Mouse (Mus musculus): ENCODE results near the gene Catsperg1.
"Not testable (repeated sequence)": the region's sequence is repeated elsewhere in the genome, so short reads cannot be mapped to it uniquely, and the experiment has no call there.

Catsperg1 gene

DNA sequence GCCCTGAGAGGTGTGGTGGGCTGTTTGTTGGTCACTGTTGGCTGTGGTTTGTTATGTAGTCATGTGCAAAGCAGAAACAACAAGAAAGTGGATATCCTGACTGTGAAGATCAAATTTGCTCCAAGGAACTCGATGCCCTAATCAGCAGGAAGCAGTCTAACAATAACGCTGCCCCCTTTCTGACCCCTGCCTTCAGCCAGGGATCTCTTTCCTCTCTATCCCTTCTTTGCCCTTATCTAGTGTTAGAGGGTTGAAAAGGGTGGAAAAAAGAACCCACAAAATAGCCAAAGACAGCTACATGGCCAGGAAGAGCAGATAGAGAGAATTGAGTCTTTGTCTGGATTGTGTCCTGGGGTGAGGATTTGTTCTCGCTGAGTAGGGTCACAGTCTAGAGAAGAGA lies 16.7 kb upstream of the Catsperg1 start:
- no peak for DNase-seq (ENCODE audit: low spot score)

DNA sequence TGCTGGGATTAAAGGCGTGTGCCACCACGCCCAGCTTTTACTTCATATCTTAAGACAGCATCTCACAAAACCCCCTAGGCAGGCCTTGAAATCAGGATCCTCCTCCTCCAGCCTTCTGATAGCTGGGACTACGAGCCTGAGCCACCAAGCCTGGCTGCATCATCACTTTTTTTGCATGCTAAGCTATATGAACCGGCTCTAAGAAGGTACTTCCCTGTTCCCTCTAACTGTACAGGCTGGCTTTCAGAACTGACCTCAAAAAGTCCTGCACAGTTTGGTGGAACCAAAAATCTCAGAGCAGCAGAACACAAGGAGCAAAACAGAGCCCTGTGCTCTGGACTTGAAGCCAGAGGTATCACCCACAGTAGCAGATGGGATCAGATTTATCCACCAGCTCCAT lies 14.4 kb upstream of the Catsperg1 start:
- DNase-seq (ENCODE audit: low spot score): no peak

DNA sequence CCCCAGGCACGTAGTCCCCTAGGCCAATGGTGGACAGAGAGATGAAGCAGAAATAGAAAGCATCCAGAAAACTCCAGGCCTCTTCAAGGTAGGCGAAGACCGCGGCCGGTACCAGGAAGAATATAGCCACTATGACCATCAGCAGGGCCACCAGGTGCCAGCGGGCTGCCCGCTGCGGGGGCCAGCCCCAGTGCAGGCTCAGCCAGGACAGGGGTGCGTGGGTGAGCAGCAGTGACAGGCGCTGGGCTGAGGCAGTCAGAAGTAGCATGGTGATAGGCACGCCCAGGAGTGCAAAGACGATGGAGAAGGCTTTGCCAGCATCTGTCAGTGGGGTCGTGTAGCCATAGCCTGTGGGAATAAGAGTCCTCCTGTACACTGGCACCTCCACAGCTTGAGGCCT lies 11.7 kb upstream of the Catsperg1 start:
- no peak for DNase-seq (ENCODE audit: low spot score)

DNA sequence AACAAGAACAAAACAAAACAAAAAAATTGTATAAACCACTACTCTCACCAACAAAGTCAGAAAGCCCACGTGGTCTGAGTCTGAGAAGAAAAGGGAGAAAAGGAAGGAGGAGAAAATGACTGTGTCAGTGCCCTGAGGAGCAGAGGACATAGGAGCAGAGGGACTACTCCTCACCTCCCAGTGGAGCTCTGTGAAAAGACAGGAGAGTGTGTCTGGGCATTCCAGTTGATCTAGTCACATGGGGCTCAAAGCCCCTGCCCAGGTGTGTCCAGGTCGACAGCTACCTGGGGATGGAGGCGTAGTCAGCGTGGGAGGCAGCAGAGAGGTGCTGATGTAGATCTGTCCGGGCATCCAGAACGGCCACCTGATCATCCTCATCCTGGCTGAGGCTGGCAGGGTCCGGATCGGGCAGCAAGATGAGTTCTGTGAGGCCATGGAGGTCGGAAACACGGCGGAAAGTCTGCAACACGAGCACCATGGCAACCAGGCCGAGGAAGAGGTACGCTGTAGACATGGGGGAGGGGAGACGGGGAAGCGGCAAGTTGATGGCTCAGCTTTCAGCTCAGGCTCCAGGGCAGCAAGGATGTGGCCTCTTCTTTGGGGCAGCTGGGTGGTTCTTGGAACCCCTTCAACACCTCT lies 11.0 kb upstream of the Catsperg1 start:
- DNase-seq (ENCODE audit: low spot score): no peak

DNA sequence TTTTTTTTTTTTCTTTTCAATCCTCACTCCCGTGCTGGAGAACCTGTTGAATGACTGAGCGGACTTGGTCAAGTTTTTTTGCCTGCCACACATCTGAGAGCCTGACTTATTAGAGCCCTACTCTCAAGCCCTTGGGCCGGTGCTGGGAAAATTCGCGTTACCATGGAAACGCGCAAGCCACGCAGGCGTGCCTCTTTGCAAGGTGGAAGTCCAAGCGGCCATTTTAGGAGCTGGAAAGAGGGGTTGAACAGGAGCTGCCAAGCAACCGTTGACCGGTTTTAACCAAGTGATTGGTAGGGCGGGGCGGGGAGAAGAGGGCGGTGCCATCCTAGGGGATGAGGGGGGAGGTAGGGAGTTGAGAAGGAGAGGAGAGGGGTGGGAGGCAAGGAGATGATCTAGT lies 1.0 kb upstream of the Catsperg1 start:
- DNase-seq (ENCODE audit: low spot score): no peak

DNA sequence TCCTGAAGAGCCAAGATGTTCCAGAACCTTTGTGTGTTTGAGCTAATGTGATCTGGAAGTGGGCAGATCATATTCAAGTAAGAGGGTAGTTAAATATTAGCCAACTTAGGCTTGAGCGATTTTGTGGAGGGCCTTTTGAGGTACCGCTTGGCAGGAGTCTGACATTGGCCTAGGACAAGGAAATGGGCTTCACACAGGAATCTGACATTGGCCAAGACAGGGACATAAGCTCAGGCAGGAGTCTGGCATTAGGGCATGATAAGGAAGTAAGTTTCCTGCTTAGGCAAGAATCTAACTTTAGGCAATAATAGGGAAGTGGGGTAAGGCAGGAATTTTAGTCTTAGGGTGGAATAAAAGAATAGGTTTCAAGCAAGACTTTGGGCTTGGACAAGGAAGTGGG lies 401 bp upstream of the Catsperg1 start:
- no peak for DNase-seq (ENCODE audit: low spot score)

DNA sequence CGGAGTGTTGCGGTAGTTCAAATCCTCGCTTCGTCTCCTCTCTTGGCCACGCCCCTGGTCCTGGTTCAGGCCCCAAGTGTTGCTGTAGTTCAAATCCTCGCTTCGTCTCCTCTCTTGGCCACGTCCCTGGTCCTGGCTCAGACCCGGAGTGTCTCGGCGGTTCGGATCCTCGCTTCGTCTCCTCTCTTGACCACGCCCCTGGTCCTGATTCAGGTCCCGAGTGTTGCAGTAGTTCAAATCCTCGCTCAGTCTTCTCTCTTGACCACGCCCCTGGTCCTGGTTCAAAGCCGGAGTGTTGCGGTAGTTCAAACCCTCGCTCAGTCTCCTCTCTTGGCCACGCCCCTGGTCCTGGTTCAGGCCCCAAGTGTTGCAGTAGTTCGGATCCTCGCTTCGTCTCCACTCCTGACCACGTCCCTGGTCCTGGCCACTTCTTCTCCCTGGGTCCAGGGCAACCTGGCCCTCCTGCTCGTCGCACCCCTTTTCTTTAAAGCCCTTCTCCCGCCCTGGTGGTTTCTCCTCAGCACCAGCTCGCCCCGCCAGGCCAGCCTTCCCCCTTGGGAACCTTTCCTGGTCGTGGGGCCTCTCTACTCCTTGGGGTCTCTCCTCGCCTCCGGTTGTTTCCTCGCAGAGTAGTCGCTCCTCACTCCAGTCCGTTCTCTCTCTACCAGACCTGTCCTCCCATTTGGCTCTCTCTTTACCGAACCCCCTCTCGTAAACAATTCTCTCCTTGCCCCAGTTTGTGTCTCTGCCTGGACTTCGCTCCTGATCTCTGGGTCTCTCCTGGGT lies 867 bp downstream of the Catsperg1 start:
- DNase-seq (ENCODE audit: low spot score): not testable (repeated sequence)

DNA sequence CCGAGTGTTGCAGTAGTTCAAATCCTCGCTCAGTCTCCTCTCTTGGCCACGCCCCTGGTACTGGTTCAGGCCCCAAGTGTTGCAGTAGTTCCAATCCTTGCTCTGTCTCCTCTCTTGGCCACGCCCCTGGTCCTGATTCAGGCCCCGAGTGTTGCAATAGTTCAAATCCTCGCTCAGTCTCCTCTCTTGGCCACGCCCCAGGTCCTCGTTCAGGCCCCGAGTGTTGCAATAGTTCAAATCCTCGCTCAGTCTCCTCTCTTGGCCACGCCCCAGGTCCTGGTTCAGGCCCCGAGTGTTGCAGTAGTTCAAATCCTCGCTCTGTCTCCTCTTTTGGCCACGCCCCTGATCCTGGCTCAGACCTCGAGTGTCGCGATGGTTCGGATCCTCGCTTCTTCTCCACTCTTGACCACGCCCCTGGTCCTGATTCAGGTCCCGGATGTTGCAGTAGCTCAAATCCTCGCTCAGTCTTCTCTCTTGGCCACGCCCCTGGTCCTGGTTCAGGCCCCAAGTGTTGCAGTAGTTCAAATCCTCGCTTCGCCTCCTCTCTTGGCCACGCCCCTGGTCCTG lies 1.6 kb downstream of the Catsperg1 start:
- no peak for DNase-seq (ENCODE audit: low spot score)

DNA sequence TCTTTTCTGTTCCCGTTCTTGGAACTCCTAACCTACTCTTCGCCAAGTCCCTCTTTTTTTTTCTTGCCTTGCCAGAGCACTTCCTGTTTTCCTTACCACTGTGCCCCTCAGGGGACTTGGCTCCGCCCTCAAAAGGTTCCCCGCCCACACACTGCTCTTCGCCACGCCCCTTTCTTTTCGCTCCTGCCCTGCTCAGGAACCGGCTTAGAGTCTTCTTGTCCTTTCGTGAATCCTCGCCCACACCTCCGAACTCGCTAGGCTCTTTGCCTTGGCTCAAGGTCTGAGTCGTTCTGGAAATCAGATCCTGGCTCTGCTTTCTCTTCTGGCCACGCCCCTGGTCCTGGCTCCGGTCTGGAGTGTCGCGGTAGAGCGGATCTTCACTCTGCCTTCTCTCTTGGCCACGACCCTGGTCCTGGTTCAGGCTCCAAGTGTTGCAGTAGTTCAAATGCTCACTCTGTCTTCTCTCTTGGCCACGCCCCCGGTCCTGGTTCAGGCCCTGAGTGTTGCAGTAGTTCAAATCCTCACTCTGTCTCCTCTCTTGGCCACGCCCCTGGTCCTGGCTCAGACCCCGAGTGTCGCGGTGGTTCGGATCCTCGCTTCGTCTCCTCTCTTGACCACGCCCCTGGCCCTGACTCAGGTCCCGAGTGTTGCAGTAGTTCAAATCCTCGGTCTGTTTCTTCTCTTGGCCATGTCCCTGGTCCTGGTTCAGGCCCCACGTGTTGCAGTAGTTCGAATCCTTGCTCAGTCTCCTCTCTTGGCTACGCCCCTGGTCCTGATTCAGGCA lies 2.2 kb downstream of the Catsperg1 start:
- peak; percentile 74 for DNase-seq (ENCODE audit: low spot score)

DNA sequence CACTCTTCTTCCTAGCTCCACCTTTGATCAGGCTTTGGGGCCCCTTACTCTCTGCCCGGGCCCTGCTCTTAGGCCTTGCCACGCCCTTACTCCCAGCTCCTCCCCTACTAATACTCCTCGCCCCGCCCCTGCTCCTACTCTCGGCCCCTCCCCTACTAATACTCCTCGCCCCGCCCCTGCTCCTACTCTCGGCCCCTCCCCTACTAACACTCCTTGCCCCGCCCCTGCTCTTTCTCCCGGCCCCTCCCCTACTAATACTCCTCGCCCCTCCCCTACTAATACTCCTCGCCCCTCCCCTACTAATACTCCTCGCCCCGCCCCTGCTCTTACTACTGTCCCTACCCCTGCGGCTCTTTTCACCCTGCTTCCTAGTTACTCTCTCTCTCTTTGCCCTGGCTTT lies 2.8 kb downstream of the Catsperg1 start:
- not testable (repeated sequence) for DNase-seq (ENCODE audit: low spot score)

DNA sequence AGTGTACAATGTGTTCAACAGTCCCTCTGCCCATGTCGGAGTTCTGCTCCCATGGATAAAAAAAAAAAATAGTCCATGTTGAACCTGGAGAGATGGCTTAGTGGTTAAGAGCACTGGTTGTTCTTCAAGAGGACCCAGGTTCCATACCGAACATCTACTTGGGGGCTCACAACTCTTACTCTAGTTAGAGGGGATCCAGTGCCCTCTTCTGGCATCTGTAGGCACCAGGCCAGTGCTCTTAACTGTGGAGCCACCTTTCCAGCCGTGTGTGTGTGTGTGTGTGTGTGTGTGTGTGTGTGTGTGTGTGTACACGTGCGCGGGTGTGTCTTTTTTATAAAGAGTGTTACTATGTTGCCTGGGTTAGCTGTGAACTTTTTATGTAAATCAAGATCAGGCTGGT lies 11.3 kb downstream of the Catsperg1 start:
- DNase-seq (ENCODE audit: low spot score): no peak

DNA sequence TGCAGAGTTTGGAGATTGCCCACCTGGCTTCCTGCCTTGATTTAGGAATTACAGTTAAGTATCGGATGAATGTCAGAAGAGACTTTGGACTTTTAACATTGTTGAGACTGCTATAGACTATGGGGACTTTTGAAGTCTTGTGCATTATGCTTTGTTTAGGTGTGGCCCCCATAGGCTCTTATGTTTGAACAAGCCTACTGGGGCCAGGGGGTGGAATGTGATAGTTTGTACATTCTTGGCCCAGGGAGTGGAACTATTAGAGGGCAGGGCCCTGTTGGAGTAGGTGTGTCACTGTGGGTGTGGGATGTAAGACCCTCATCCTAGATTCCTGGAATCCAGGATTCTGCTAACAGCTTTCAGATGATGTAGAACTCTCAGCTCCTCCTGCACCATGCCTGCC lies 19.6 kb downstream of the Catsperg1 start:
- not testable (repeated sequence) for DNase-seq (ENCODE audit: low spot score)

DNA sequence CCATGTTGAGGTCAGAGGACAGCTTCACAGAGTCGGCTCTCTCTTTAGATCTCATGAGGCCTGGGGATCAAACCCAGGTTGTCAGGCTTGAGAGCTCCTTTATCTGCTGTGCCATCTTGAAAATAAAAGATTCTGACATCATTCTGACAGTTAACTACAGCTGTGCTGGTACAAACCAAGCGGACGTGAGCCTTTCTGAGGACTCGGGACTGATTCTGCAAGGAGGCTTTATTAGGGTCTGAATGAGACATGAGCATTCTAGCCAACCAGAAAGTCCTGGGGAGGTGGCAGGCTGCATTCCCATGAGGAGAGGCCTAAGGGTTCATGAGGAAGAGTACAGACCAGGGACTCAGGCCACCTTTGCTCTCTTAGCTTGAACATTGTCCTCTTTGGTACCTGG lies 32.5 kb downstream of the Catsperg1 start:
- not testable (repeated sequence) for DNase-seq (ENCODE audit: low spot score)

DNA sequence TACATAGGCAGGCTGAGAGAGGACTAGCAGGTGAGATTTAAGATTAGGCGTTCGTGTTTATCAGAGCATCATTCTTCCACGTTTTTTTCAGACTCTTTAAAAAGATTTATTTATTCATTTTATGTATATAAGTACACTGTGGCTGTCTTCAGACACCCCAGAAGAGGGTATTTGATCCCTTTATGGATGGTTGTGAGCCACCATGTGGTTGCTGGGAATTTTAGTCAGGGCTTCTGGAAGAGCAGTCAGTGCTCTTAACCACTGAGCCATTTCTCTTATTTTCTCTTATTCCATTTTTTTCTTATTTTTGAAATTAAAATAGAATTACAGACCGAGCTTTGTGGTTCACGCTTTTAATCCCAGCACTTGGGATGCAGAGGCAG lies 33.0 kb downstream of the Catsperg1 start:
- no peak for DNase-seq (ENCODE audit: low spot score)

DNA sequence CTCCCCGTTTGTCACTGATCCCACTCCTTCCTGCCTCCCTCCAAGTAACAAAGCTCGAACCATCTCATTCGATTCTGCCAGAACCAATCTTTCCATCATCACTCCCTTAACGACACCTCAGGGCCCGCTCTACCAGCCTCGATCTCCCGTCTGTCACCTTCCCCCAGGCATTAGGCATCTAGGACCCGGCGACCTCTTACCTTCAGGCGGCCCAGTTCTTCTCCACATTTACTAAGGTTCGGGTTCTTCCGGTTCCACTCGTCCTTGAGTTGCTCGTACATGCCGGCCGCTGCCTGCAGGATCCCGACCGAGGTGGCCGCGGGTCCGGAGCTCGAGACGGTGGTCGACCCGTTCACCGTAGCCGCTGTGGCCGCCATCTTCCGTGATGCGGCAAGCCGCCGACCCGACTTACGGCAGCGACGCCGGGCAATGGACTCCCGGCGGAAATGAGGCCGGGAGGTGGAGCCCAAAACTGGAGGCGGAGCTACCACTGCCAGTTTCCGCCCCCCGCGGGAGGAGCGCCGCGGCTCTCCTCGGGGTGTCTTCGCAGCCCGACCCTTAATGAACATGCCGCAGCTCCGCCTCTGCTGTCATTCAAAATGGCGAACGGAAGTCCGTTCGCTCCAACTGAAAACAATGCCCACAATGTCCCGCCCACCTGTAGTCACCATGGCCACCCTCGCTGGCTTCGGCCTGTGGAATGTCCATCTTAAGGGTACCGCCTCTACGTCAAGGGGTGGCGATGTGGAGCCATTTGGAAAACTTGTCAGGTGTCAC lies 33.6 kb downstream of the Catsperg1 start, which contains the start of gene Psmd8:
TSS of gene Psmd8 (minus strand) at position 625 of the 777 bp plus-strand sequence.
- peak; percentile 95 for DNase-seq (ENCODE audit: low spot score)

DNA sequence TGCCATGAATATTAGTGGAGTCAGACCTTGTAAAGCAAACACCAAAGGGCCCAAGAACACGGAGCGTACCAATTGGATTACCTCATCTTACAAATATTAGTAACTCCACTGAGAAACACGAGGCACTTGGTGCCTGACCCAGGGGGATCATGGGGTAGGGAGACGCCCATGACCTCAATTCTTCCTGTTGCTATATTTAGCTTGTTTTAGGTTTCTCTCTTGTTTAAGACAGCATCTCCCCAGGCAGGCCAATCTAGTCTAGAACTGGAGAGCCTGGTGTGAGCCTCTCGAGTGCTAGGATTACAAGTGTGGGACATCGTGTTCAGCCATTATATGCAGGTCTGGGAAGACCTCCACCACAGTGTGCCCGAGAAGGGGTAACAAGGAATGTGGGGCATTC lies 34.5 kb downstream of the Catsperg1 start:
- DNase-seq (ENCODE audit: low spot score): no peak

DNA sequence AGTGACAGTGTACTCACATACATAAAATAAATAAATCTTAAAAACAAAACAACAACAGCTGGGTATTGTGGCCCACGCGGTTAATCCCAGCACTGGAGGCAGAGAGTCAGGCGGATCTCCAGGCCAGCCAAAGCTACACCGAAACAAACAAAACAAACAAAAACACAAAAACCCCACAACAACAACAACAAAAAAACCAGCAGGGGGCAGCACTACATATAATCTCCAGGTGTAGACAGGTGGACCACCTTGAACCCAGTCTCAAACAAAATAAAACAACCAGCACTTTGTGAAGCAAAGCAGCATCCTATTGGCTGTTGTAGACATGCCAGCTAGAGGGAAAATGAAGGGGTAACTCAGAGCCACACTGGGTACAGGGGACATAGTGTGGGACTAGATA lies 35.7 kb downstream of the Catsperg1 start:
- no peak for DNase-seq (ENCODE audit: low spot score)

DNA sequence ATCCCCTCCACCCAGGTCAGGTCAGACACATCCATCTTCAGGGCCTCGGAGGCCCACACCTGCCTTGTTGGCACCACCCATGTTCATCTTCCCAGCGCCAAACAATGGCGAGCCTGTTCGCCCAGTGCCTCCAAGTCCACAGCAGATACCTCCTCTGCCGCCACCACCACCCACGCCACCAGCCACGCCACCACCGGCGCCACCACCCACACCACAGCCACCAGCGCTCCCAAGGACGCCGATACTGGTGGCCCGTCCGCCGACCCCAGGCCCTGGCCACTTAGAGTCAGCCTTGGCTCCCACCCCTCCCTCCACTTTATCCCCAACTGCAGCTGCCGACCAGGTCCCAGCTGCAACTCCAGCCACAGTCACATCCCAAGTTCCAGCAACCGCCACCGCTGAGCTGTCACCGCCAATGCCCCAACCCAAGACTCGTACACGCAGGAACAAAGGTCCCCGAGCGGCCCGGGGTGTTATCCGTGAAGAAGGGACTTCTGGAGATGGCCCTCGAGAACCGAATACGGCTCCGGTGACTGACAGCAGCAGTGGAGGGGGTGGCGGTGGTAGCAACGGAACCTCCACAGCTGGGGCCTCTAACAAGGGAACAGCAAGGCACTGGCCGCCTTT lies 41.3 kb downstream of the Catsperg1 start:
- DNase-seq (ENCODE audit: low spot score): no peak

DNA sequence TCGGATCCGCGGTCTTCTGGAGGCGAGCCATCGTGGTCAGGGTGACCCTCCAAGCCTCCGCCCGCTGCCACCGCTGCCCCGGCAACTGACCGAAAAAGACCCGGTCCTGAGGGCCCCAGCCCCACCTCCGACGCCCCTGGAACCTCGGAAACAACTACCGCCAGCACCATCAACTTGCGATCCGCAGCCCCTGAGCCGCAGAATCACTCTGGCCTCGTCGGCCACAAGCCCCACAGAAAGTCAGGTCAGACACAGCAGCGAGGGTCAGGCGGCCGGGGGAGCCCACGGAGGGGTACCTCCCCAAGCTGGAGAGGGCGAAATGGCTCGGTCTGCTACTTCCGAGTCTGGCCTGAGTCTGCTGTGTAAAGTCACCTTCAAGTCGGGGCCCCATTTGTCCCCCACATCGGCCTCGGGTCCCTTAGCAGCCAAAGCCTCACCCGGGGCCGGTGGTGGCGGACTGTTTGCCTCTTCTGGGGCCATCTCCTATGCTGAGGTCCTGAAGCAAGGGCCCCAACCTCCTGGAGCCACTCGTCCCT lies 42.2 kb downstream of the Catsperg1 start:
- no peak for DNase-seq (ENCODE audit: low spot score)

DNA sequence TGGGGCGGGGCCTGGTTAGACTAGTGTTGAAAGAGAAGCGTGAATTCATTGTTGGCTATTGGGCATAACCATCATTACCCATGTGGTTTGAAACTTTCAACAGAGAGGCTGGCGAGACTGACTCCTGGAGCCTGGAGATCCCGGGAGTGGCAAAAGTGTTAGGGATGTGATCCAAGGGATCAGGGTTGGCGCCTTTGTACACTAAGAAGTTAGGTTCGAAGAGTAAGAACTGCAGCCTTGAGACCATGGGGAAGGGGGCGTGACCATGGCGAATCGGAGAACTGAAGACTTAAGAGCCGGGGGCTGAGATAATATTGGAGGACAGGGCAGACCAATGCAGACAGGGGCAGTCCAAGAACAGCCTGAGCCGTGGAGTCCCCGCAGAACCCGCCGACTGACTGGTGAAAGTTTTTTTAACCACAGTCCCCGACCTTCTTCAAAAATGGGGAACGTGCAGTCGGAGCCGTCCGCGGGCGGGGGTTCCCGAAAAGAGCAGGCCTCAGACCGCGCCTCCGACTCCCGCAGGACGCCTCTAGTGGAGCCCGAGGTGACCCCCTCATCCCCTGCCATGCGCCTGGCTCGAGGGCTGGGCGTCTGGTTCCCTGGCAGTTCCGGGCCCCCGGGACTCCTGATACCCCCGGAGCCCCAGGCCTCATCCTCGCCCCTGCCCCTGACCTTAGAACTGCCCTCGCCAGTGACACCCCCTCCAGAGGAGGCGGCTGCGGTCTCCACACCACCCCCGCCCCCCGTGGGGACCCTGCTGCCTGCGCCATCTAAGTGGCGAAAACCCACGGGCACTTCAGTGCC lies 42.9 kb downstream of the Catsperg1 start:
- no peak for DNase-seq (ENCODE audit: low spot score)

Measured in spleen, adult 12 weeks (tissue).